22 mouse cellular contexts compared by ENCODE assay signal in genomic region chr11:5068126-5068971, GRCm38 (mm10). TPM values are rescaled to one million over a fixed set of nuclear protein-coding genes. Genes with fewer than 3 reads are reported as not detected.
DNase-seq lines count a peak whose midpoint lies in the region; ATAC-seq and TF ChIP-seq lines count a peak whose summit lies in the region.
"Had no signal": no experiment of that assay in that cellular context is flagged by ENCODE, and none has a peak within 500 bp of the region (broad histone marks: within the 10 kb centered on the region; RNA-seq: fewer than 3 reads in every experiment).

No protein-coding gene starts in this region.

- H3K4me2 ChIP-seq in liver, embryonic 11.5 days = no peak overlapping the region
- H3K4me2 ChIP-seq: limb, embryonic 12.5 days had no signal

- H3K9ac ChIP-seq in liver, adult 2 months (ENCODE audit: low read depth, low read length) = no peak overlapping the region
- no peak overlapping the region for H3K9ac ChIP-seq in MEL (ENCODE audit: control insufficient read depth, low read depth, low read length, poor library complexity, severe bottlenecking)
- no peak overlapping the region; the same call in 1 of the 2 replicates for H3K9ac ChIP-seq in liver, embryonic 11.5 days (ENCODE audit: low read depth, low read length)
- H3K9ac ChIP-seq: limb, embryonic 12.5 days had no signal

- TF ChIP-seq EP300 in MEL (IDR thresholded peaks at IDR 0.05; ENCODE audit: low read depth in 1 of 2, low read length in 2 of 2) = peak in 1 of 2 experiments; percentile 44; a peak in 2 of 4 replicates

- TF ChIP-seq RAD21 in MEL (IDR thresholded peaks at IDR 0.05; ENCODE audit: low read depth, low read length) = no peak

- peaks cover 17% of the 10 kb centered on the region; the same call in 1 of the 2 replicates for H3K4me1 ChIP-seq in liver, adult 2 months (ENCODE audit: control insufficient read depth, insufficient read depth, low read length)
- peaks cover 6 to 30% of the 10 kb centered on the region in 2 experiments for H3K4me1 ChIP-seq in MEL (ENCODE audit: control insufficient read depth in 1 of 2, insufficient read depth in 2 of 2, low read length in 2 of 2)
- H3K4me1 ChIP-seq in liver, embryonic 11.5 days (replicated peaks; ENCODE audit: control insufficient read depth, insufficient read depth, low read length) = no peaks in the 10 kb centered on the region; the same call in 1 of the 2 replicates

- intact Hi-C loops in left cerebral cortex, postnatal 36 days (cut with DNase I) = no loop called here

- H3K27ac ChIP-seq in liver, adult 2 months (replicated peaks; ENCODE audit: insufficient read depth, low read depth, low read length) = no peak overlapping the region; the same call in 1 of the 2 replicates
- H3K27ac ChIP-seq in MEL (ENCODE audit: control insufficient read depth, low read depth, low read length) = peak overlapping the region; percentile 32
- H3K27ac ChIP-seq in liver, embryonic 11.5 days (ENCODE audit: low read depth, low read length) = peak overlapping the region; percentile 39; the same call in 1 of the 2 replicates
- H3K27ac ChIP-seq: embryonic facial prominence, embryonic 10.5 days; heart, embryonic 10.5 days; left cerebral cortex, adult 2 months; limb, embryonic 12.5 days had no signal

- 31% methylated on average over 9 of the region's 9 CpGs for WGBS in liver, adult 2 months
- 71% methylated on average over 9 of the region's 9 CpGs for WGBS in liver, embryonic 11.5 days

- peak; percentile 87 for DNase-seq in liver, adult 2 months (ENCODE audit: extremely low read depth, low read depth, low spot score)
- DNase-seq in liver (no peak), MEL (ENCODE audit: low read depth, low spot score) (peak; percentile 73)
- no peak for DNase-seq in liver, embryonic 11.5 days (ENCODE audit: low spot score)
- DNase-seq in lung, postnatal 14 days = peak; percentile 26
- DNase-seq in urinary bladder, adult 18-20 months (ENCODE audit: low spot score in 2 of 2) = no peak
- no peak for DNase-seq in frontal cortex, postnatal 25 days (ENCODE audit: low spot score in 2 of 2)
- DNase-seq in left cerebral cortex, postnatal 36 days (ENCODE audit: low spot score in 2 of 2) = no peak
- DNase-seq: cerebellum, adult 9-10 months; gastrocnemius, postnatal 25 days; kidney, adult 2 months; kidney, postnatal 36 days; layer of hippocampus, adult 9-11 months; thymus, postnatal 25 days had no signal

- H3K36me3 ChIP-seq in liver, adult 2 months (ENCODE audit: control insufficient read depth, insufficient read depth, low read length) = peaks cover 35% of the 10 kb centered on the region
- H3K36me3 ChIP-seq in MEL (ENCODE audit: control insufficient read depth in 1 of 2, insufficient read depth in 2 of 2, low read length in 2 of 2) = peaks cover 21 to 30% of the 10 kb centered on the region in 2 experiments
- peaks cover 42% of the 10 kb centered on the region for H3K36me3 ChIP-seq in liver, embryonic 11.5 days (ENCODE audit: control insufficient read depth, insufficient read depth, low read length)

- H3K4me3 ChIP-seq in liver, adult 2 months (ENCODE audit: insufficient read depth, low read depth, low read length) = no peak overlapping the region
- no peak overlapping the region for H3K4me3 ChIP-seq in MEL (ENCODE audit: control insufficient read depth in 1 of 2, insufficient read depth in 1 of 2, low read depth in 2 of 2, low read length in 2 of 2)
- no peak overlapping the region for H3K4me3 ChIP-seq in liver, embryonic 11.5 days (ENCODE audit: low read depth, low read length)
- H3K4me3 ChIP-seq: embryonic facial prominence, embryonic 10.5 days; heart, embryonic 10.5 days; left cerebral cortex, adult 2 months; limb, embryonic 12.5 days had no signal

- TF ChIP-seq CTCF in liver, adult 2 months (IDR thresholded peaks at IDR 0.05; ENCODE audit: low read depth, low read length) = no peak
- TF ChIP-seq CTCF in MEL (IDR thresholded peaks at IDR 0.05 in 2 of 3, conservative IDR thresholded peaks at IDR 0.05 in 1 of 3; ENCODE audit: control insufficient read depth in 1 of 3, insufficient read depth in 1 of 3, low read depth in 2 of 3, low read length in 3 of 3, poor library complexity in 1 of 3, severe bottlenecking in 1 of 3) = no peak

- peaks cover 5% of the 10 kb centered on the region; the same call in 1 of the 2 replicates for H3K79me2 ChIP-seq in liver, adult 2 months (ENCODE audit: control insufficient read depth, insufficient read depth, low read length)
- peaks cover 8% of the 10 kb centered on the region for H3K79me2 ChIP-seq in MEL (ENCODE audit: control insufficient read depth, insufficient read depth, low read length, poor library complexity)

- no peak for TF ChIP-seq POLR2A in liver, adult 2 months (IDR thresholded peaks at IDR 0.05; ENCODE audit: extremely low read depth, insufficient read depth, low read length)
- TF ChIP-seq POLR2A in MEL (IDR thresholded peaks at IDR 0.05; ENCODE audit: control insufficient read depth in 1 of 2, insufficient read depth in 1 of 2, low read depth in 1 of 2, low read length in 2 of 2, poor library complexity in 1 of 2) = peak in 1 of 2 experiments; percentile 44; a peak in 2 of 4 replicates

- no peaks in the 10 kb centered on the region for H3K9me3 ChIP-seq in MEL (replicated peaks; ENCODE audit: insufficient read depth, low read length)
- no peaks in the 10 kb centered on the region for H3K9me3 ChIP-seq in liver, embryonic 11.5 days (ENCODE audit: control insufficient read depth, low read length)
- H3K9me3 ChIP-seq: embryonic facial prominence, embryonic 10.5 days; heart, embryonic 10.5 days; limb, embryonic 12.5 days had no signal

- H3K27me3 ChIP-seq in liver, adult 2 months (ENCODE audit: control insufficient read depth, insufficient read depth, low read length) = no peaks in the 10 kb centered on the region
- H3K27me3 ChIP-seq in MEL (ENCODE audit: control insufficient read depth in 1 of 2, insufficient read depth in 2 of 2, low read length in 2 of 2) = no peaks in the 10 kb centered on the region
- H3K27me3 ChIP-seq in liver, embryonic 11.5 days (replicated peaks; ENCODE audit: control insufficient read depth, insufficient read depth, low read length) = peaks cover 8% of the 10 kb centered on the region

- no peak for ATAC-seq in liver, embryonic 11.5 days (replicated peaks; ENCODE audit: low FRiP score)
- ATAC-seq: activated CD4-positive, CD25-positive, alpha-beta regulatory T cell, adult 4 months; forebrain, embryonic 14.5 days had no signal

TF ChIP-seq in MEL, 35 proteins besides CTCF, POLR2A, EP300 and RAD21 (continues in another document):
- TF ChIP-seq RCOR1 (IDR thresholded peaks at IDR 0.05; ENCODE audit: low read depth, low read length) (no peak; the same call in 1 of the 2 replicates), HCFC1 (IDR thresholded peaks at IDR 0.05; ENCODE audit: low read depth, low read length) (no peak), TCF12 (IDR thresholded peaks at IDR 0.05; ENCODE audit: low read depth, low read length) (0 out of 2 replicates have a peak, but pooled peaks have one; percentile 4), ZMIZ1 (IDR thresholded peaks at IDR 0.05; ENCODE audit: low read depth, low read length) (peak; percentile 58; the same call in 1 of the 2 replicates), JUND (IDR thresholded peaks at IDR 0.05; ENCODE audit: low read depth, low read length) (no peak), TAL1 (IDR thresholded peaks at IDR 0.05; ENCODE audit: low read length) (peak; percentile 35), GATA1 (IDR thresholded peaks at IDR 0.05; ENCODE audit: low read depth, low read length) (peak; percentile 80), MAZ (IDR thresholded peaks at IDR 0.05; ENCODE audit: low read depth, low read length) (no peak), CHD2 (IDR thresholded peaks at IDR 0.05; ENCODE audit: low read length) (no peak), POLR2AphosphoS2 (IDR thresholded peaks at IDR 0.05; ENCODE audit: low read length) (peak; percentile 97), MEF2A (IDR thresholded peaks at IDR 0.05; ENCODE audit: extremely low read depth, insufficient replicate concordance, low read depth, low read length, poor library complexity, severe bottlenecking) (no peak), MYB (IDR thresholded peaks at IDR 0.05; ENCODE audit: low read depth, low read length) (0 out of 2 replicates have a peak, but pooled peaks have one; percentile 5)

RNA-seq across cellular contexts. Expression of gene Gas2l1, which starts 3.2 kb away (rescaled TPM):
- total RNA-seq in liver, adult 2 months (2014; rRNA removed) = 3.1 and 7.3 TPM in 2 replicates
- polyA plus RNA-seq in liver, adult 2 months (2012; rRNA removed) = 25.4 and 25.8 TPM in 2 replicates
- 41.1 and 43.9 TPM in 2 replicates for total RNA-seq in MEL (2012; rRNA removed)
- 10 to 100 TPM in 1 of 2 experiments, not detected in 1; 89.0 TPM for polyA plus RNA-seq in MEL (2012; ENCODE audit: insufficient read depth in 1 of 2, insufficient read length in 2 of 2, low read depth in 1 of 2, low replicate concordance in 2 of 2, missing spikeins in 1 of 2)
- polyA plus RNA-seq in liver, embryonic 11.5 days (2014; fragmentation: Nextera tagmentation; extraction: Ambion mirVana) = 41.9 and 46.5 TPM in 2 replicates
- 10 to 100 TPM; 82.7 to 98.5 TPM for total RNA-seq in left cerebral cortex, postnatal 36 days (2021)
- total RNA-seq: common myeloid progenitor, adult 5-6 weeks had no signal

RNA-seq across cellular contexts. Expression of gene Rasl10a, which starts 10.4 kb away (rescaled TPM):
- not detected in 2 replicates for total RNA-seq in liver, adult 2 months (2014; rRNA removed)
- polyA plus RNA-seq in liver, adult 2 months (2012; rRNA removed) = 0.26 TPM in 1 of 2 replicates, not detected in the other
- total RNA-seq in MEL (2012; rRNA removed) = 0.23 TPM in 1 of 2 replicates, not detected in the other
- polyA plus RNA-seq in MEL (2012; ENCODE audit: insufficient read depth in 1 of 2, insufficient read length in 2 of 2, low read depth in 1 of 2, low replicate concordance in 2 of 2, missing spikeins in 1 of 2) = 1 to 10 TPM in 1 of 2 experiments, not detected in 1; 1.3 TPM
- polyA plus RNA-seq in liver, embryonic 11.5 days (2014; fragmentation: Nextera tagmentation; extraction: Ambion mirVana) = 0.75 and 1.3 TPM in 2 replicates
- 10 to 100 TPM; 72.2 to 77.6 TPM for total RNA-seq in left cerebral cortex, postnatal 36 days (2021)
- total RNA-seq: common myeloid progenitor, adult 5-6 weeks; gastrocnemius, postnatal 25 days; megakaryocyte-erythroid progenitor cell, adult 5-6 weeks had no signal
- polyA plus RNA-seq: activated CD4-positive, CD25-positive, alpha-beta regulatory T cell, adult 4 months had no signal

RNA-seq across cellular contexts. Expression of gene Rhbdd3, which starts 30.4 kb away (rescaled TPM):
- 8.6 and 13.8 TPM in 2 replicates for total RNA-seq in liver, adult 2 months (2014; rRNA removed)
- polyA plus RNA-seq in liver, adult 2 months (2012; rRNA removed) = 26.5 and 30.8 TPM in 2 replicates
- 35.9 TPM in 2 replicates for total RNA-seq in MEL (2012; rRNA removed)
- polyA plus RNA-seq in MEL (2012; ENCODE audit: insufficient read depth in 1 of 2, insufficient read length in 2 of 2, low read depth in 1 of 2, low replicate concordance in 2 of 2, missing spikeins in 1 of 2) = 10 to 100 TPM in 1 of 2 experiments, not detected in 1; 55.7 TPM
- polyA plus RNA-seq in liver, embryonic 11.5 days (2014; fragmentation: Nextera tagmentation; extraction: Ambion mirVana) = 27.0 and 29.1 TPM in 2 replicates
- 10 to 100 TPM; 22.2 to 26.2 TPM for total RNA-seq in left cerebral cortex, postnatal 36 days (2021)

RNA-seq across cellular contexts. Expression of gene Ewsr1, which starts 30.7 kb away (rescaled TPM):
- total RNA-seq in liver, adult 2 months (2014; rRNA removed) = 88.6 and 89.8 TPM in 2 replicates
- 95.1 and 112 TPM in 2 replicates for polyA plus RNA-seq in liver, adult 2 months (2012; rRNA removed)
- total RNA-seq in MEL (2012; rRNA removed) = 435 and 452 TPM in 2 replicates
- polyA plus RNA-seq in MEL (2012; ENCODE audit: insufficient read depth in 1 of 2, insufficient read length in 2 of 2, low read depth in 1 of 2, low replicate concordance in 2 of 2, missing spikeins in 1 of 2) = 1,000 to 10,000 TPM in 1 of 2 experiments, 100 to 1,000 TPM in 1; 570 to 1,336 TPM
- 363 and 367 TPM in 2 replicates for polyA plus RNA-seq in liver, embryonic 11.5 days (2014; fragmentation: Nextera tagmentation; extraction: Ambion mirVana)
- total RNA-seq in left cerebral cortex, postnatal 36 days (2021) = 100 to 1,000 TPM; 222 to 343 TPM

Comparison
In these comparisons a context has a peak if more than half of its experiments do, and no peak if none do; other contexts are left out.
1. DNase-seq: peak in liver, adult 2 months (single experiment), MEL (single experiment) and lung, postnatal 14 days (single experiment); none in liver (single experiment), liver, embryonic 11.5 days (single experiment), urinary bladder, adult 18-20 months (0 of 2), frontal cortex, postnatal 25 days (0 of 2) and left cerebral cortex, postnatal 36 days (0 of 2).
2. RNA of gene Rasl10a, which starts 10.4 kb away (total RNA-seq): 72.2 to 77.6 TPM in left cerebral cortex, postnatal 36 days; 0.23 TPM in MEL and not detected in liver, adult 2 months; every median in the first group is over 10 times any median in the second.